Mouse (Mus musculus) kidney, postnatal 0 days (tissue): ENCODE data around the gene Vrk2. TPM values are rescaled to one million over a fixed set of nuclear protein-coding genes. Genes with fewer than 3 reads are reported as not detected.

ENCODE experiments used
- ATAC-seq: fragments of 200-750 bp; cut with Nextera tagmentation; replicated peaks from 2 replicates; pipeline ENCODE4 v1.8.0; 2017; ENCODE audit warnings: low read depth, moderate number of reproducible peaks, moderate TSS enrichment, moderate library complexity; ENCODE audit not compliant: low FRiP score
- DNase-seq: peaks from one replicate; pipeline ENCODE4 v3.0.0-alpha.2; 2016; ENCODE audit warnings: low spot score
- H3K27ac ChIP-seq: fragments of 300-500 bp; sonication (generic); 2 replicates; pipeline ENCODE4 v1.5.1; 2014; ENCODE audit warnings: mild to moderate bottlenecking
- H3K27me3 ChIP-seq: fragments of 300-500 bp; sonication (generic); 2 replicates; pipeline ENCODE4 v1.6.1; 2014; ENCODE audit warnings: low read length, mixed read lengths; ENCODE audit not compliant: insufficient read depth
- H3K36me3 ChIP-seq: fragments of 300-500 bp; sonication (generic); 2 replicates; pipeline ENCODE4 v1.6.1; 2014; ENCODE audit warnings: low read length, mixed read lengths; ENCODE audit not compliant: insufficient read depth
- H3K4me1 ChIP-seq: fragments of 300-500 bp; sonication (generic); replicated peaks from 2 replicates; pipeline ENCODE4 v1.6.1; 2014; ENCODE audit warnings: antibody characterized with exemption, low read length, mixed read lengths; ENCODE audit not compliant: insufficient read depth
- H3K4me2 ChIP-seq: fragments of 300-500 bp; sonication (generic); 2 replicates; pipeline ENCODE4 v1.6.1; 2014; ENCODE audit warnings: mild to moderate bottlenecking, low read length, moderate library complexity, mixed read lengths
- H3K4me3 ChIP-seq: fragments of 300-500 bp; sonication (generic); replicated peaks from 2 replicates; pipeline ENCODE4 v1.5.1; 2014; ENCODE audit warnings: low read depth, low read length
- H3K9ac ChIP-seq: fragments of 300-500 bp; sonication (generic); 2 replicates; pipeline ENCODE4 v1.6.1; 2014; ENCODE audit warnings: low read depth, low read length
- H3K9me3 ChIP-seq: fragments of 300-500 bp; sonication (generic); replicated peaks from 2 replicates; pipeline ENCODE4 v1.6.1; 2016; ENCODE audit warnings: low read length, inconsistent platforms, mixed read lengths
- CTCF ChIP-seq: IDR thresholded peaks from 2 replicates; pipeline ENCODE4 v1.5.1; 2016; ENCODE audit warnings: antibody characterized with exemption, low read depth, mild to moderate bottlenecking, moderate library complexity
- WGBS: fragments of 180-500 bp; shearing (Covaris S2); extraction: QIAGEN DNeasy Blood & Tissue Kit; methylation state at CpG from one replicate; pipeline ENCODE4 v1.1.7; 2014; 5-methylcytosine and 5-hydroxymethylcytosine counted together
- polyA plus RNA-seq: library from polyadenylated mRNA; unstranded; fragments of >200 nt; fragmentation: Nextera tagmentation; extraction: Ambion mirVana; gene quantifications from 2 replicates; pipeline ENCODE4 v1.2.1, GENCODE M21; 2015

The Vrk2 gene
- polyA plus RNA-seq, 1 experiment from 2014 or later: 14.1 TPM

- no peak for TF ChIP-seq CTCF
- DNase-seq (no peak), ATAC-seq (no peak)
- Histone ChIP-seq H3K9ac (no peak overlapping the region), H3K27ac (no peak overlapping the region), H3K27me3 (no peaks in the 10 kb centered on the region), H3K36me3 (no peaks in the 10 kb centered on the region), H3K4me1 (no peaks in the 10 kb centered on the region), H3K4me2 (no peak overlapping the region), H3K4me3 (no peak overlapping the region), H3K9me3 (no peaks in the 10 kb centered on the region)
- WGBS: 55% methylated on average over 10 of the region's 10 CpGs
Measured at GRCm38 (mm10) chr11:26608795-26609194, 15.0 kb upstream of the Vrk2 start.

- no peak for DNase-seq
- H3K27ac ChIP-seq: no peak overlapping the region
- no peak overlapping the region for H3K4me3 ChIP-seq
- H3K4me2 ChIP-seq: no peak overlapping the region
- H3K4me1 ChIP-seq: no peaks in the 10 kb centered on the region
- ATAC-seq: no peak
- TF ChIP-seq CTCF: no peak
- no peak overlapping the region for H3K9ac ChIP-seq
- WGBS: 95% methylated on average over 1 of the region's 1 CpGs
- no peaks in the 10 kb centered on the region for H3K27me3 ChIP-seq
- no peaks in the 10 kb centered on the region for H3K9me3 ChIP-seq
- no peaks in the 10 kb centered on the region for H3K36me3 ChIP-seq
Measured at GRCm38 (mm10) chr11:26604061-26604655, 10.4 kb upstream of the Vrk2 start.

GRCm38 (mm10) chr11:26601571-26602175 is 7.9 kb upstream of the Vrk2 start:
- H3K9ac ChIP-seq: no peak overlapping the region
- H3K9me3 ChIP-seq: no peaks in the 10 kb centered on the region
- H3K36me3 ChIP-seq: no peaks in the 10 kb centered on the region
- no peak overlapping the region for H3K27ac ChIP-seq
- no peak for ATAC-seq
- no peak overlapping the region for H3K4me3 ChIP-seq
- TF ChIP-seq CTCF: no peak
- 82% methylated on average over 2 of the region's 2 CpGs for WGBS
- no peaks in the 10 kb centered on the region for H3K4me1 ChIP-seq
- no peaks in the 10 kb centered on the region for H3K27me3 ChIP-seq
- no peak for DNase-seq
- no peak overlapping the region for H3K4me2 ChIP-seq

- Histone ChIP-seq H3K27me3 (no peaks in the 10 kb centered on the region), H3K9me3 (no peaks in the 10 kb centered on the region), H3K36me3 (no peaks in the 10 kb centered on the region), H3K4me3 (no peak overlapping the region), H3K9ac (no peak overlapping the region), H3K4me1 (no peaks in the 10 kb centered on the region), H3K4me2 (no peak overlapping the region), H3K27ac (no peak overlapping the region)
- ATAC-seq (no peak), DNase-seq (no peak)
- WGBS: 82% methylated on average over 4 of the region's 4 CpGs
- TF ChIP-seq CTCF: no peak
Measured at GRCm38 (mm10) chr11:26600692-26601091, 6.9 kb upstream of the Vrk2 start.

GRCm38 (mm10) chr11:26598876-26599275 is 5.1 kb upstream of the Vrk2 start:
- no peaks in the 10 kb centered on the region for H3K4me1 ChIP-seq
- no peak overlapping the region for H3K4me2 ChIP-seq
- no peak overlapping the region for H3K27ac ChIP-seq
- H3K4me3 ChIP-seq: no peak overlapping the region
- H3K9ac ChIP-seq: no peak overlapping the region
- no peak for ATAC-seq
- 68% methylated on average over 1 of the region's 1 CpGs for WGBS
- H3K36me3 ChIP-seq: no peaks in the 10 kb centered on the region
- H3K9me3 ChIP-seq: no peaks in the 10 kb centered on the region
- no peak for TF ChIP-seq CTCF
- no peaks in the 10 kb centered on the region for H3K27me3 ChIP-seq
- DNase-seq: no peak

GRCm38 (mm10) chr11:26597761-26598160 is 4.0 kb upstream of the Vrk2 start:
- H3K4me1 ChIP-seq: 0 out of 2 replicates have a peak, but pooled peaks cover 1% of the 10 kb centered on the region
- no peak for ATAC-seq
- WGBS: 68% methylated on average over 6 of the region's 6 CpGs
- H3K9ac ChIP-seq: no peak overlapping the region
- no peaks in the 10 kb centered on the region for H3K9me3 ChIP-seq
- H3K27ac ChIP-seq: no peak overlapping the region
- no peaks in the 10 kb centered on the region for H3K36me3 ChIP-seq
- no peak for TF ChIP-seq CTCF
- no peaks in the 10 kb centered on the region for H3K27me3 ChIP-seq
- no peak overlapping the region for H3K4me2 ChIP-seq
- DNase-seq: no peak
- no peak overlapping the region for H3K4me3 ChIP-seq
